Mouse (Mus musculus) liver, embryonic 11.5 days (tissue): ENCODE data around the gene BC107364. TPM values are rescaled to one million over a fixed set of nuclear protein-coding genes. Genes with fewer than 3 reads are reported as not detected.
A peak's percentile ranks its signal among the peaks of the same experiment; 100 is the strongest.
"Not testable (repeated sequence)": the region's sequence is repeated elsewhere in the genome, so short reads cannot be mapped to it uniquely, and the experiment has no call there.

Experiments used
- ATAC-seq: fragments of 200-750 bp; cut with Nextera tagmentation; replicated peaks from 2 replicates; pipeline ENCODE4 v1.8.0; 2017; ENCODE audit warnings: moderate number of reproducible peaks, mild to moderate bottlenecking, moderate TSS enrichment, moderate library complexity; ENCODE audit not compliant: low FRiP score
- DNase-seq: peaks from one replicate; pipeline ENCODE4 v3.0.0-alpha.2; 2017; ENCODE audit warnings: low spot score
- H3K27ac ChIP-seq: fragments of 300-500 bp; sonication (generic); 2 replicates; pipeline ENCODE4 v1.5.1; 2014; ENCODE audit warnings: mild to moderate bottlenecking, low read depth, low read length, control low read depth
- H3K27me3 ChIP-seq: fragments of 300-500 bp; sonication (generic); replicated peaks from 2 replicates; pipeline ENCODE4 v1.6.1; 2014; ENCODE audit warnings: low read length, mixed read lengths; ENCODE audit not compliant: control insufficient read depth, insufficient read depth
- H3K36me3 ChIP-seq: fragments of 300-500 bp; sonication (generic); 2 replicates; pipeline ENCODE4 v1.6.1; 2014; ENCODE audit warnings: mild to moderate bottlenecking, low read length, moderate library complexity, mixed read lengths; ENCODE audit not compliant: control insufficient read depth, insufficient read depth
- H3K4me1 ChIP-seq: fragments of 300-500 bp; sonication (generic); replicated peaks from 2 replicates; pipeline ENCODE4 v1.6.1; 2014; ENCODE audit warnings: low read length, mixed read lengths; ENCODE audit not compliant: control insufficient read depth, insufficient read depth
- H3K4me2 ChIP-seq: fragments of 300-500 bp; sonication (generic); 2 replicates; pipeline ENCODE4 v1.6.1; 2014; ENCODE audit warnings: mild to moderate bottlenecking, control low read depth, moderate library complexity
- H3K4me3 ChIP-seq: fragments of 300-500 bp; sonication (generic); 2 replicates; pipeline ENCODE4 v1.5.1; 2014; ENCODE audit warnings: low read depth, low read length, control low read depth
- H3K9ac ChIP-seq: fragments of 300-500 bp; sonication (generic); 2 replicates; pipeline ENCODE4 v1.6.1; 2014; ENCODE audit warnings: low read depth, low read length, control low read depth
- H3K9me3 ChIP-seq: fragments of 300-500 bp; sonication (generic); 2 replicates; pipeline ENCODE4 v1.6.1; 2016; ENCODE audit warnings: low read length, inconsistent platforms, mixed read lengths; ENCODE audit not compliant: control insufficient read depth
- WGBS: fragments of 180-500 bp; shearing (Covaris S2); extraction: QIAGEN DNeasy Blood & Tissue Kit; methylation state at CpG from one replicate; pipeline ENCODE4 v1.1.7; 2014; 5-methylcytosine and 5-hydroxymethylcytosine counted together
- polyA plus RNA-seq: library from polyadenylated mRNA; unstranded; fragments of >200 nt; fragmentation: Nextera tagmentation; extraction: Ambion mirVana; gene quantifications from 2 replicates; pipeline ENCODE4 v1.2.1, GENCODE M21; 2014

The BC107364 gene
- not detected in 2 replicates for polyA plus RNA-seq

DNA sequence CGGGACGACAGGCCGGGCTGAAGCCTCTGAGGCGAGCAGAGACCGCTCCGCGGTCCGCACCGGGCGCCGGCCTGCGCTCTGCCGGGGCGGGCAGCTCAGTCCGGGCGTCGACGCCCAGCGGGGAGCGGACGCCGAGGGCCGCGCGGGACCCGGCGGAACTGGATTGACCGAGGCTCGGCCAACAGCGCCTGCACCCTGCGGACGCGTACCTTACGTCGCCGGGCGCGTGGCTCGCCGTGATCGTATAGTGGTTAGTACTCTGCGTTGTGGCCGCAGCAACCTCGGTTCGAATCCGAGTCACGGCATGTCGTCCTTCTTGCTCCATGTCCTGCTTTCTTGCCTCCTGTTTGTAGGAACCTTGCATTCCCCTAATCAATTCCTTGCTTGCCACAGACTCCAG, at the start of gene BC107364:
TSS of gene BC107364 (minus strand) at position 45 of the 400 bp plus-strand sequence.
- H3K4me3 ChIP-seq, H3K27ac ChIP-seq, H3K4me1 ChIP-seq, H3K9me3 ChIP-seq, H3K36me3 ChIP-seq, H3K4me2 ChIP-seq, H3K27me3 ChIP-seq, H3K9ac ChIP-seq, DNase-seq: not testable (repeated sequence)
- no CpG with 5 or more reads among the region's 48 CpGs for WGBS
- peak; percentile 63 for ATAC-seq

DNA sequence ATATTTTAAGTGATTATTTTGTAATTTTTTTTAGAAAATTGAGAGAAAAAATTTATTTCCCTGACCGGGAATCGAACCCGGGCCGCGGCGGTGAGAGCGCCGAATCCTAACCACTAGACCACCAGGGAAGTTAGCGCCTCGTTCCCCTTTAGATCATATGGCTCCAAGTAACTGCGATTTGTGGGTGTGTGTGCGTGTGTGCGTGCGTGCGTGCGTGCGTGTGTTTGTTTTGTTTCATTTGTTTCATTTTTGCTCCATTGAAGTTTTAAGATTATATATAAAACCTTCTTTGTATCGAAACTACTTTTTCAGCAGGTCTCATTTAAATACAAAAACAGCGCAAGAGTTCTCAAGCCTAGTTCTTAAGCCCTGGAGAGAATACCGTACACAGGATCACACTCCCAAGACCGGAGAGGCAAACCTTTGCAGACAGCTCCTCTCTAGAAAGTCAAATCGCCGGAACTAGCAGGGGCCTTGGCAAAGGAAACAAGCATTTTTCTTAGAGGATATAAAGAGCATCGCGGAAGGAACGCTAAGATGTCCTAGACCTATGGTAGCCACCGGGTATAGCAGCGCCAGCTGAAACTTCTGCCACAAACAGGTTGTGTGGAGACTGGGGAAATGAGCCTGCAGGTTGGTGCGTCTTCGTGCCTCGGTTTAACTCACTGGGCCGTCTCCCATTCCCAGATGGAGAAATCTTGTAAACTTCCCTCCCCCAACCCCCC, 49.4 kb upstream of the BC107364 start:
- H3K4me1 ChIP-seq, result peaks cover 3% of the 10 kb centered on the region; the same call in 1 of the 2 replicates
- H3K4me3 ChIP-seq, result peak overlapping the region; percentile 73
- no peaks in the 10 kb centered on the region for H3K27me3 ChIP-seq
- peak overlapping the region; percentile 97 for H3K4me2 ChIP-seq
- no peaks in the 10 kb centered on the region for H3K9me3 ChIP-seq
- peak overlapping the region; percentile 76 for H3K9ac ChIP-seq
- DNase-seq (peak; percentile 89), ATAC-seq (peak; percentile 61)
- no peaks in the 10 kb centered on the region for H3K36me3 ChIP-seq
- peak overlapping the region; percentile 67 for H3K27ac ChIP-seq
- WGBS, result under 1% methylated on average over 32 of the region's 32 CpGs

DNA sequence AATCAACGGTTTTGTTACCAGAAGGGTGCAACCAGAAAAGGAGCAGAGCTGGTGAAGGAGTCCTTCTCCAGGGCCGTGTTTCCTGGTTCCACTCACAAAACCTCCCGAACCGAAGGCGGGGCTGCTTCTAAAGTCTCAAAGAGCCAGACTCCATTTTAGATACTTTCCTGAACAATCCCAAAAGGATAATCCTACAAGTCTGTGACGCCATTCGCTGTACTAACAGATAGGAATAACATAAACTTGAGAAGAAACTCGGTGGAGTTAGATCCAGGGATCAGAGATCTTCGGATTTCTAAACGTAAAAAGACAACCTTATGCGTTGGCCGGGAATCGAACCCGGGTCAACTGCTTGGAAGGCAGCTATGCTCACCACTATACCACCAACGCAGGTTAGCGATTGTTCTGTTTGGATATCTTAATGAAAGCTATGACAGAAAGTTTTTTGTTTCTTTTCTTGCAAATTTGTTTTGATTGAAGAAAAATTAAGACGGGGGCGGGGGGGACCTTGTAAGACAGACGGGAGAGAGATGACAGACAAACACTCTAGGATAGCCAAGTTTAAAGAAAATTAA, 48.7 kb upstream of the BC107364 start:
- peak overlapping the region; percentile 97 for H3K4me2 ChIP-seq
- under 1% methylated on average over 19 of the region's 19 CpGs for WGBS
- H3K27me3 ChIP-seq, result no peaks in the 10 kb centered on the region
- peak overlapping the region; percentile 66; the same call in 1 of the 2 replicates for H3K27ac ChIP-seq
- H3K9me3 ChIP-seq, result no peaks in the 10 kb centered on the region
- peaks cover 3% of the 10 kb centered on the region; the same call in 1 of the 2 replicates for H3K4me1 ChIP-seq
- H3K4me3 ChIP-seq, result peak overlapping the region; percentile 73
- ATAC-seq, result peak; percentile 70
- no peaks in the 10 kb centered on the region for H3K36me3 ChIP-seq
- H3K9ac ChIP-seq, result peak overlapping the region; percentile 73
- no peak for DNase-seq

DNA sequence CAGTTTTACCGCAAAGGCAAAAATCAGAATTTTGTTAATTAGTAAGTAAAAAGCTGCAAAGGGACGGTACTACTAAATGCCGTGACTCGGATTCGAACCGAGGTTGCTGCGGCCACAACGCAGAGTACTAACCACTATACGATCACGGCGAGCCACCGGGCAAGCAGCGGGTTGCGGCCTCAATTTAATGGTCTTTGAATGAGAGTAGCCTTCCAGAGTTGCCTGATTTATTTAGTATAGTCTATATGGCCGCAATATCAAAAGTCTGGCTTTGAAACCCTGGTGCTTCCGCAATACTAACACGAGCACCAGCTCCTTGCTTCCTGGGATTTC, 48.1 kb upstream of the BC107364 start:
- under 1% methylated on average over 17 of the region's 17 CpGs for WGBS
- peak overlapping the region; percentile 97 for H3K4me2 ChIP-seq
- H3K27me3 ChIP-seq, result no peaks in the 10 kb centered on the region
- DNase-seq (peak; percentile 94), ATAC-seq (peak; percentile 75)
- no peaks in the 10 kb centered on the region for H3K9me3 ChIP-seq
- H3K27ac ChIP-seq, result peak overlapping the region; percentile 84
- H3K4me1 ChIP-seq, result peaks cover 3% of the 10 kb centered on the region; the same call in 1 of the 2 replicates
- H3K4me3 ChIP-seq, result peak overlapping the region; percentile 73
- no peaks in the 10 kb centered on the region for H3K36me3 ChIP-seq
- H3K9ac ChIP-seq, result peak overlapping the region; percentile 80

DNA sequence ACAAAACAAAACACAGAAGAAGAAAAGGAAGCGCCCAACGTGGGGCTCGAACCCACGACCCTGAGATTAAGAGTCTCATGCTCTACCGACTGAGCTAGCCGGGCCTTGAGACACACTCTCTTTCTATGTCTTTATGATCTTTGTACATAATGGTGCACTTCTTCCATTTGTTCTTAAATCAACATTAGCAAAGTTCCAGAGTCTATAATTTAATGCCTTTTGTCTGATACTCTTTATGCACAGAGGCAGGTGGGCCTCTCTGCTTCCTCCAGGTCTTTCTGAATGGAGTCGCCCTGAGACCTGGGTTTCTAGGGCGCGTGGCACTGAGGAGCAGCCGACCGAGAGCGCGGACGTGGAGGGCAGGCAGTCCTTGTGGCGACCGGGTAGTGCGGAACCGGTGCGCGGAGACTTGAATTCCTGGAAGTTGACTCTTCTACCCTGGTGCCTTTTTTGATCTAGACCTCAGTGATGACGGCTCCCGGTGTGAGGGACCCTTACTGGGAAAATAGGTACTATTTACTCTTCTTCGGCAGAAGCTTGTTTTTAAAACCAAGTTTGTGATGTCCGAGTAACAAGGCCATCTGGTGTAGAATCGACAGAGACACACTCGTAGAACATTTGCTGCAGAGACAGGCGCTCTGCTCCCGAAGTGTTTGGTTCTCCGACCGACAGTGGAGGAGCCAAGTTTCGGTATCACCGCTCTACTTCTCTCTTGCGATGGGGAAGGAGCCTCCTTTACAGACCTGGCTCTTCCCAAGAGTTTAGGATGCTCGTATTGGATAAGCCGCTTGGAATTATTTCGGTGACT, 47.6 kb upstream of the BC107364 start:
- peak overlapping the region; percentile 84 for H3K27ac ChIP-seq
- no peaks in the 10 kb centered on the region for H3K9me3 ChIP-seq
- peaks cover 3% of the 10 kb centered on the region; the same call in 1 of the 2 replicates for H3K4me1 ChIP-seq
- H3K4me2 ChIP-seq, result peak overlapping the region; percentile 97
- peak overlapping the region; percentile 80 for H3K9ac ChIP-seq
- ATAC-seq (peak; percentile 56), DNase-seq (peak; percentile 88)
- WGBS, result under 1% methylated on average over 36 of the region's 36 CpGs
- H3K36me3 ChIP-seq, result no peaks in the 10 kb centered on the region
- H3K27me3 ChIP-seq, result no peaks in the 10 kb centered on the region
- peak overlapping the region; percentile 73 for H3K4me3 ChIP-seq

DNA sequence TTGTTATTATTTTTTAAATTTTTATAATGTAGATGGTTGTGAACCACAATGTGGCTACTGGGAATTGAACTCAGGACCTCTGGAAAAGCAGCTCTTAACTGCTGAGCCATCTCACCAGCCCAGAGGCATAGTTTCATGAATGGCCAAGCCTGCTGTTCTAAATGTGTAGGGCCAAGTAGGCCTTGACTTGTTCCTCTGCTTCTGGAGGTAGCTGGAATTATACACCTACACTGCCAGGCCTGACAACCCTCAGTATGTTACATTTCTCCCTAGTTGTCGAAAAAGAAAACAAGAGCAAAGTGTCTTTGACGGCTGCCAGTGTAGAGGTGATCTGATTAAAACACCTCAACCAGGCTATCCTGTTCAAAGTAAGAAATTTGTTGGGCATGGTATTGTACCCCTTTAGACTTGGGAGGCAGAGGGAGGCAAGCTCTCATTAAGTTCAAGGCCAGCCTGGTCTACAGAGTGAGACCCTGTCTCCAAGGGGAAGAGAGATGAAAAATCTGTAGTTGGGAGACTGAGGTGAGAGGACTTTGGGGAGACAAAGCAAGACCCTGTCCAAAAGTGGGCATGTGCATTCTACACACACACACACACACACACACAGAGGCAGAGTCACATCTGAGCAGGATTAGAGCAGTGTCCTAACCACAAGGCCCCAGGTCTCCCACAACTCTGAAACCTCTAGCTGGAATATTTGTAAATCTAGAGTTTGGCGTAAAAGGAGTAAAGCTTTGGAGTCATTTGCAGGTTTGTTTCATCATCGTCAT, 46.6 kb upstream of the BC107364 start:
- H3K27ac ChIP-seq, result no peak overlapping the region
- no peak for DNase-seq
- WGBS, result 80% methylated on average over 4 of the region's 4 CpGs

DNA sequence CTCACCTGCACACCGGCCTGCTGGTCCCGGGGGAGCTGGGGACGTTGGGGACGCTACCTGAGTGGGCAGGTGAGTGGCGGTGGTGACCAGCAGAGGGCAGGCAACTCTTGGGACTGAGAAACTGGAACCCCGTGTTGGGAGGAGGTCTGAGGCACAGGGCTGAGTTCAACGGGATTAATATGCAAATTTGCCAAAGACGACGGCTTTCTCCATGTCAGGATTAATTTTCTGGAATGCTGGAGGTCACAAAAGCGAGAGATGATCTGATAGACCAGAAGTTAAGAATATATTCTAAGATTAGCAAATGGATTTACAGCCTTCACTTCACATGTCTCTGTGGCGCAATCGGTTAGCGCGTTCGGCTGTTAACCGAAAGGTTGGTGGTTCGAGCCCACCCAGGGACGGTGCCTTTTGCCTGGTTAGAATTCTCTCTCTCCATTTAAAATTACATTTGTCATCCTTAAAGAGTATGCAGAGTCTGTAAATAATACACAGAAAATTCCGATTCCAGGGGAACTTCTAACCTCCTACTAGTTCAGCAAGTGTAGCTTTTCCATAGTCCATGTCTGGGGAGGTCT, 45.4 kb upstream of the BC107364 start:
- Histone ChIP-seq H3K4me3 (peak overlapping the region; percentile 58), H3K4me2 (peak overlapping the region; percentile 68), H3K9ac (peak overlapping the region; percentile 42), H3K36me3 (no peaks in the 10 kb centered on the region), H3K9me3 (no peaks in the 10 kb centered on the region), H3K27me3 (no peaks in the 10 kb centered on the region), H3K4me1 (peaks cover 3% of the 10 kb centered on the region; the same call in 1 of the 2 replicates), H3K27ac (no peak overlapping the region)
- DNase-seq, result peak; percentile 83
- ATAC-seq, result peak; percentile 62
- under 1% methylated on average over 19 of the region's 19 CpGs for WGBS

More for the DNA sequence above, 46.6 kb upstream of the BC107364 start:
- Histone ChIP-seq H3K4me3 (peak overlapping the region; percentile 73), H3K4me1 (peaks cover 3% of the 10 kb centered on the region; the same call in 1 of the 2 replicates), H3K9me3 (no peaks in the 10 kb centered on the region), H3K36me3 (no peaks in the 10 kb centered on the region), H3K27me3 (no peaks in the 10 kb centered on the region), H3K4me2 (peak overlapping the region; percentile 50), H3K9ac (0 out of 2 replicates have a peak overlapping the region, but pooled peaks have one; percentile 22)
- no peak for ATAC-seq
